Mouse (Mus musculus) macrophage (primary cell): ENCODE measurements around the gene Slc2a4. TPM values are rescaled to one million over a fixed set of nuclear protein-coding genes. Genes with fewer than 3 reads are reported as not detected.

Source experiments
- H3K27ac ChIP-seq: fragments of 350-480 bp; formaldehyde crosslinking; 2 replicates; pipeline ENCODE4 v1.9.0; 2021
- H3K36me3 ChIP-seq: fragments of 350-480 bp; formaldehyde crosslinking; 2 replicates; pipeline ENCODE4 v1.9.0; 2021; ENCODE audit errors: inconsistent target
- H3K4me3 ChIP-seq: fragments of 350-480 bp; formaldehyde crosslinking; 2 replicates; pipeline ENCODE4 v1.9.0; 2021; ENCODE audit errors: inconsistent target
- H3K79me2 ChIP-seq: fragments of 350-480 bp; formaldehyde crosslinking; 2 replicates; pipeline ENCODE4 v1.9.0; 2021; ENCODE audit errors: inconsistent target
- WGBS: methylation state at CpG from one replicate; pipeline ENCODE4 v1.1.7; 2026; ENCODE audit warnings: inconsistent platforms; ENCODE audit not compliant: missing documents; 5-methylcytosine and 5-hydroxymethylcytosine counted together
- polyA plus RNA-seq: library from polyadenylated mRNA; stranded (reverse); fragments of 250-400 nt; gene quantifications from 3 replicates; pipeline ENCODE4 v1.2.4, GENCODE M21; 2018; ENCODE audit warnings: inconsistent platforms

Gene Slc2a4
- polyA plus RNA-seq, 1 experiment from 2014 or later: 0.13 TPM

DNA sequence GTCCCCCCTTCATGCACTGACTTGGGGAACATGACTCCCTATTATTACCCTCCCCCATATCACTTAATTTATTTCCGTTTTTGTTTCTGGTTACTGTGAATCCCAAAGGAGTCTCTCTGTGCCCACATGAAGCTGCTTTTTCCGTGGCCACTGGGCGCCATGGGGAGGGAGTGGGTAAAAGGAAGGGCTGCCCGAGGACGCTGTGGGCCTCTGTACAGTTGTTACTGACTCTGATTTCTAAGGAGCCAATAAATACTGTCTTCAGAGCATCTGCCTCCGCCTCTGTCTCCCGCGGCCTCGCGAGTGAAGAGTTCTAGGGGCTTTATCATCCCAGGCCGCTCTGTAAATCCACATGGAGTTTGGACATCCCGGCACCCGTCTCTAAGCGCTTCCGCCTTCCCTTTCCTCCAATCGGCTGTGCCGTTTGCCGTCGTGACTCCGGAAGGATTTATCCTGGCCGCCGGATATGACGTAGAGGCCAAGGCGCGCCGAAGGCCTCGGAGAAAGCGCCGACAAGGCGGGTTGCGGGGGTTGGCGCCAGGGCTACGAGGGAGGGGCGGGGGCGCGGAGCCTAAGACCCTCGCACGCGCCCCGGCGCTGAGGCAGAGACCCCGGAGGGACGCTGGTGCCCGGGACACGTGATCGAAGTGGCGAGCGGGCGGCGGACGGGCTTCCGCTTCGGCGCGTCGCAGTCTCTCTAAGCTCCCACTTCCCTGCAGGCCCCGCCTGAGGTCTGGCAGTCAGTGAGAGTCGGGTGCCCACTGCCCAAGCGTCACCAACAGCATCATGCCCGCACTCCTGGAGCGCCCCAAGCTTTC is 34.2 kb downstream of the Slc2a4 start, which contains the start of gene Gps2:
Gene Gps2 (plus strand): TSS at position 335 of the 818 bp plus-strand sequence.
- H3K4me3 ChIP-seq: peak within 1 kb of the TSS; percentile 54
- peak within 1 kb of the TSS; percentile 45 for H3K27ac ChIP-seq
- peaks cover 46% of the 10 kb centered on the region for H3K79me2 ChIP-seq
- under 1% methylated on average over 49 of the region's 61 CpGs for WGBS
- H3K36me3 ChIP-seq: peaks cover 68% of the 10 kb centered on the region

DNA sequence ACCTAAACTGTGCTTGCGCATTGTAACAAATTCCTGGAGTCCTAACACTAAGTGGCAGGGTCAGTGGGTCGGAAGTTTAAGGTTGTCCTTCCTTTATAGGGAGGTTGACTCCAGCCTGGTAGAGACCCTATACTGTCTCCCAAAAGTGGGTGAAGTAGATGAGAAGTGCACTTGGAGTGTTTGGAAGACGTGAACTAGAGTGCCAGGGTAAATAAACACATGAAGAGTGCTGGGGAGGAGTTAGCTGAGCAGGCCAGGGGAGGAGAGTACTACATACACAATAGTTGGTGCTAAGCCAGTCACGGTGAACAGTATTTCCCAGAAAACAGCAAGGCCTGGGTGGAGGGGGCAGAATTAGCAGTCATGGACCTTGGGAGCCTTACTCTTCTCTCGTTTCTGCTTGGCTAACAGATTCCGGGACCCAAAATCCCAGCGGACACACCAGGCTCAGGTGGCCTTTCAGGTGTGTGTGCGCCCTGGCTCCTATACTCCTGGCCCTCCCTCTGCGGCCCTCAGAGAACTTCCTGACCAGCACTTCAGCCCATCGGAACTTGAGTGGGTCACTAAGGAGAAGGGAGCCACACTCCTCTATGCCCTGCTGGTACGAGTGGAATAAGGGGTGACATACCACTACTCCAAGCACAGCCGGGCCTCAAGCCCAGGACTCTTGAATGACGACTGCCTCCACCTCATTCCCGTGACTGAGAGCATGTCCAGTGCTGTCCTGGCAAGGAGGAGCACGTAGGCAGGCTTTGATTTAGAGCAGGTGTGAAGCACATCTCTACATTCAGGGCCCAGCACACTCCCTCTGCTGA is 35.1 kb downstream of the Slc2a4 start:
- Histone ChIP-seq H3K79me2 (peaks cover 38% of the 10 kb centered on the region), H3K27ac (peak overlapping the region; percentile 45), H3K4me3 (peak overlapping the region; percentile 54), H3K36me3 (peaks cover 68% of the 10 kb centered on the region)
- WGBS: 85% methylated on average over 15 of the region's 15 CpGs

DNA sequence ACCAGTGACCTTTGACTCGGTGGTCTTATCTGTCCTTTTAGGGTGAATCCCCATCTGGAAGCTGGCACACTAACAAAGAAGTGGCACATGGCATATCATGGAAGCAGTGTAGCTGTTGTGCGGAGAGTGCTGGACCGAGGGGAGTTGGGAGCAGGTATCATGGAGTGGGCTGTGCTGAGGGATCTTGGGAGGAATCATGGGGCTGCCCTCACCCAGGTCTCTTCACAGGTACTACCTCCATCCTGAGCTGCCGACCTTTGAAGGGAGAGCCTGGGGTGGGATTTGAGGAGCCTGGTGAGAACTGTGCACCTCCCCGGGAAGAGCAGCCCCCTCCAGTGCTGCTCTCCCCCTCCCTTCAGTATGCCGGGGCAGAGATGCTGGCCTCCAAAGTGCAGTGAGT is 36.3 kb downstream of the Slc2a4 start:
- Histone ChIP-seq H3K27ac (no peak overlapping the region), H3K4me3 (no peak overlapping the region), H3K36me3 (peaks cover 70% of the 10 kb centered on the region), H3K79me2 (peaks cover 26% of the 10 kb centered on the region)
- 96% methylated on average over 6 of the region's 6 CpGs for WGBS

DNA sequence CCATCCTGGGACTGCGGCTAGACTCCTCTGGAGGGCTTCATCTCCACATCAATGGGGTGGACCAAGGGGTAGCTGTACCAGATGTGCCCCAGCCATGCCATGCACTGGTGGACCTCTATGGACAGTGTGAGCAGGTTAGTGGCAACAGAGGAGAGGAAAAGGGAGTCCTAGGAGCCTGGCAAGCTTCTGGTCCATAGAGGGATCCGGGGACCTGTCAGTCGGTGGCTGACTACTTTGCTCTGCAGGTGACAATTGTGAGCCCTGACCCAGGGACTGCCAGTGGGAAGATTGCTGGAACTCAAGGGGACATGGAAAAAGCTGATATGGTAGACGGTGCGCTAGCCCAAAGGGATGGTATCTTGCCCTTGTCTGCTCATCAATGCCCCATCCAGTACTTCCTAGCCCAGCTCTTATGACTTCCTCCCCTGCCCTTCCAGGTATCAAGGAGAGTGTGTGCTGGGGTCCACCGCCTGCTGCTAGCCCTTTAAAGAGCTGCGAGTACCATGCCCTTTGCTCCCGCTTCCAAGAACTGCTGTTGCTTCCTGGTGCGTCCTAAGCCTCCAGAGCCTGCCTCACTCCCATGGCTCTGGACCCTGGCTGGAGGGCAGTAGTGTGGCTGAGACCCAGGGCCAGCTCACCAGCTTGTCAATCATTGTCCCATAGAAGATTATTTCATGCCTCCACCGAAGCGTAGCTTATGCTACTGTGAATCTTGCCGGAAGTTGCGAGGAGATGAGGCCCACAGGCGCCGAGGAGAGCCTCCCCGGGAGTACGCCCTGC is 37.0 kb downstream of the Slc2a4 start:
- Histone ChIP-seq H3K4me3 (no peak overlapping the region), H3K79me2 (peaks cover 18% of the 10 kb centered on the region), H3K36me3 (peaks cover 70% of the 10 kb centered on the region), H3K27ac (no peak overlapping the region)
- 94% methylated on average over 17 of the region's 17 CpGs for WGBS

DNA sequence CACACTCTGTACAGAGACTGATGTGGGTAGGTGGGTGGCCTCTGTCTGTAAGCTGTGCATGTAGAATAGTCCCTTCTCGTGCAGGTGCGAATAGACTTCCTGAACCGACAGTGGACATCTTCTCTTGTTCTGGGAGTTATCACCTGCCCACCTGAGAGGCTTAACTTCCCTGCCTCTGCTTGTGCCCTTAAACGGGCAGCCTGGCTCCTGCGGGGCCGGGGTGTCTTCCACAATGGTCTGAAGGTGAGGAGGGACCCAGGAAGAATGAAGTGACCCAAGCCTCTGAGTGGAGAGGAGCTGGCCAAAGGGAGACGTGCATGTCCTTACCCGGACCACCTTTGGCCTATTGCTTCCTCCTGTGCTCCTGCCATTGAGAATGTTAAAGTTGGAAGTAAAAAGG is 37.8 kb downstream of the Slc2a4 start:
- Histone ChIP-seq H3K4me3 (no peak overlapping the region), H3K27ac (no peak overlapping the region), H3K36me3 (peaks cover 72% of the 10 kb centered on the region), H3K79me2 (peaks cover 10% of the 10 kb centered on the region)
- WGBS: 89% methylated on average over 8 of the region's 8 CpGs

DNA sequence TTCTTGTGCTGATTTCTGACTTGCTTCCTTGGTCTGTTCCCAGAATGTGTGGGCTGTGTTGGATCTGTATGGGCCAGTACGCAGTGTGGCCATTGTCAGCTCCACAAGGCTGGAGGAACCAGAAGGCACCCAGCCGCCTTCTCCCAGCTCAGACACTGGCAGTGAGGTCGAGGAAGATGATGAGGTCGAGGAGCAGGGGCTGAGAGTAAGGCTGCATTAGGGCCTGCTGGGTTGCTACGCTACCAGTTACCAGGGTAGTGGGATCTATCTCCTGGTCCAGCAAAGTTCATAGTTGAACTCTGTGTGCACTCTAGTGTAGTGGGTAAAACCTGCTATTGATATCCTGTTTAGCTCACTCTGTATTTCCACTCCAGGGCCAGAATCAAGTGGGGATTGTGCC is 38.8 kb downstream of the Slc2a4 start:
- 97% methylated on average over 5 of the region's 5 CpGs for WGBS
- Histone ChIP-seq H3K27ac (no peak overlapping the region), H3K36me3 (peaks cover 82% of the 10 kb centered on the region), H3K79me2 (peaks cover under 1% of the 10 kb centered on the region; the same call in 1 of the 2 replicates), H3K4me3 (no peak overlapping the region)

DNA sequence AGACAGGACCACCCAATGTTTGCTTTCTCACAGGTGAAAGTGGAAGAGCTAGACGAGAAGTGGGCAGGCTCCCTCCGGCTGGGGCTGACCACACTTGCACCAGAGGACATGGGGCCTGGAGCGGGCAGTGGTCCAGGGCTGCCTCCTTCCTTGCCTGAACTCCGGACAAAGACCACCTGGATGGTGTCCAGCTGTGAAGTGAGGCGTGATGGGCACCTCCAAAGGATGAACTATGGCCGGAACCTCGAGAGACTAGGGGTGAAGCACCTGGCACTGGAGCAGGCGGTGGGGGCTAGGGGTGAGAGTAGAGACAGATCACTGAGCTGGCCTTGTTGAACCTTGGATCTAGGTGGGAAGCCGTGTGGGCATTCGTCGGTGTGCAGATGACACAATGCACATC is 39.3 kb downstream of the Slc2a4 start:
- H3K36me3 ChIP-seq: peaks cover 87% of the 10 kb centered on the region

DNA sequence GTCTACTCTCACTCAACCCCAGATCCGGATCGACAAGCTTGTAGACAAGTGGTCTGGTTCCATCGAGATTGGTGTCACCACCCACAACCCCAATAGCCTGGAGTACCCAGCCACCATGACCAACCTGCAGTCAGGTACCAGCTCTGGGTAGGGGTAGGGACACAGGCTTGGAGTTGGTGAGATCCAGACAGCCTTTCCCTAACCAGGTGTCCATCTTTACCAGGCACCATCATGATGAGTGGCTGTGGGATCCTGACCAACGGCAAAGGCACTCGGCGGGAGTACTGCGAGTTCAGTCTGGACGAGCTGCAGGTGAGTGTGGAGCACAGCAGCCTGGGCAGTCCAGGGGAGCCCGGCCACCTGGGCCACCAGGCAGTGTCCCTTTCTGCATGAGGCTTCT is 43.7 kb downstream of the Slc2a4 start:
- WGBS: 92% methylated on average over 9 of the region's 9 CpGs
- Histone ChIP-seq H3K27ac (no peak overlapping the region), H3K4me3 (no peak overlapping the region), H3K79me2 (no peaks in the 10 kb centered on the region; the same call in 1 of the 2 replicates), H3K36me3 (peaks cover 57% of the 10 kb centered on the region)

More for the DNA sequence above, 39.3 kb downstream of the Slc2a4 start:
- Histone ChIP-seq H3K27ac (no peak overlapping the region), H3K79me2 (no peaks in the 10 kb centered on the region), H3K4me3 (no peak overlapping the region)
- 94% methylated on average over 11 of the region's 11 CpGs for WGBS

DNA sequence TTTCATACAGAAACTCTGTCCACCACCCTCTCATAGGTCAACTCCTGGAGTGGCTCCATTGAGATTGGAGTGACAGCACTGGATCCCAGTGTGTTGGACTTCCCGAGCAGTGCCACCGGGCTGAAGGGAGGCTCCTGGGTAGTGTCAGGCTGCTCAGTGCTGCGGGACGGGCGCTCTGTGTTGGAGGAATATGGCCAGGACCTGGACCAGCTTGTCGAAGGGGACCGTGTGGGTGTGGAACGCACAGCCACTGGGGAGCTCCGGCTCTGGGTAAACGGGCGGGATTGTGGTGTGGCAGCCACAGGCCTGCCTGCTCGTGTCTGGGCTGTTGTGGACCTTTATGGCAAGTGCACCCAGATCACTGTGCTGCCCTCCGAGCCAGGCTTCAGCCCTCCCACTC is 45.0 kb downstream of the Slc2a4 start:
- H3K27ac ChIP-seq: no peak overlapping the region
- peak overlapping the region; percentile 57; the same call in 1 of the 2 replicates for H3K4me3 ChIP-seq

DNA sequence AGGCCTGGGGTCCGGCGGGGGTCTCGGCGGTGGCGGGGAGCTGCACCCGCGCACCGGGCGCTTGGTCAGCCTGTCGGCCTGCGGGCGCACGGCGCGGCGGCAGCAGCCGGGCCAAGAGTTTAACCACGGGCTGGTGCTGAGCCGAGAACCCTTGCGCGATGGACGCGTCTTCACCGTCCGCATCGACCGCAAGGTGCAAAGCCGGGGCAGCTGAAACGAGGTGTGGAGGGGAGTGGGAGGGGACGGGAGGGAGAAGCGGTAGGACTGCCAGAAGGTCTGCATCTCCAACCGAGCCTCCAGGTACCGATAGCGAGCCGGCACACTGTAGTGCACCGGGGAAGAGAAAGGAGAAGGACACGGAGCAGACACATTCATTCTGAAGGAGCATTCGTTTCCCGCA is 46.0 kb downstream of the Slc2a4 start:
- WGBS: 2% methylated on average over 38 of the region's 39 CpGs
- H3K79me2 ChIP-seq: no peaks in the 10 kb centered on the region; the same call in 1 of the 2 replicates
- peak overlapping the region; percentile 57 for H3K4me3 ChIP-seq
- H3K36me3 ChIP-seq: peaks cover 34% of the 10 kb centered on the region
- no peak overlapping the region for H3K27ac ChIP-seq

More for the DNA sequence above, 45.0 kb downstream of the Slc2a4 start:
- H3K36me3 ChIP-seq: peaks cover 44% of the 10 kb centered on the region
- no peaks in the 10 kb centered on the region; the same call in 1 of the 2 replicates for H3K79me2 ChIP-seq
- 98% methylated on average over 9 of the region's 13 CpGs for WGBS

DNA sequence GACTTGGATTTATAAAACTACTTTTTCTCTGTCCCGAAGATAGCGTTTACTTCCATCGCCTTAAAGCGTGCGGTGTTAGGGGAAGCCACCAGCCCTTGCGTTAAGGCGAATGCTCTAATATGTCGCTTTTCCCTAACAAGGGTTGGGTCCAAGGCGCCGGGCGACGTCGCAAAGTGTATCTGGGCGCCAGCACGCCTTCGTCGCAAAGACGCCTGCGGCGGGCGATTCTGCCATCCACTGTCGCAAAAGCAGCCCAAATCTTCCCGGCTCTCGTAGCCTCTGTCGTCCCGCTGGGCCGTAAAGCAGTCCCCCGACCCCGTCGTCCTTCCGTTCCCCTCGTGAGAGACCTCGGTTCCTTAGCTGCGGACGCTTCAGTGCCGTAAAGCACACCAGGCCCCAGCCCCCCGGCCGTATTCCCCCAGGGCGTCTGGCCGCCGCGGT is 46.6 kb downstream of the Slc2a4 start:
- 1% methylated on average over 35 of the region's 42 CpGs for WGBS
- H3K36me3 ChIP-seq: peaks cover 28% of the 10 kb centered on the region
- H3K27ac ChIP-seq: peak overlapping the region; percentile 87
- H3K79me2 ChIP-seq: no peaks in the 10 kb centered on the region; the same call in 1 of the 2 replicates
- H3K4me3 ChIP-seq: peak overlapping the region; percentile 69

DNA sequence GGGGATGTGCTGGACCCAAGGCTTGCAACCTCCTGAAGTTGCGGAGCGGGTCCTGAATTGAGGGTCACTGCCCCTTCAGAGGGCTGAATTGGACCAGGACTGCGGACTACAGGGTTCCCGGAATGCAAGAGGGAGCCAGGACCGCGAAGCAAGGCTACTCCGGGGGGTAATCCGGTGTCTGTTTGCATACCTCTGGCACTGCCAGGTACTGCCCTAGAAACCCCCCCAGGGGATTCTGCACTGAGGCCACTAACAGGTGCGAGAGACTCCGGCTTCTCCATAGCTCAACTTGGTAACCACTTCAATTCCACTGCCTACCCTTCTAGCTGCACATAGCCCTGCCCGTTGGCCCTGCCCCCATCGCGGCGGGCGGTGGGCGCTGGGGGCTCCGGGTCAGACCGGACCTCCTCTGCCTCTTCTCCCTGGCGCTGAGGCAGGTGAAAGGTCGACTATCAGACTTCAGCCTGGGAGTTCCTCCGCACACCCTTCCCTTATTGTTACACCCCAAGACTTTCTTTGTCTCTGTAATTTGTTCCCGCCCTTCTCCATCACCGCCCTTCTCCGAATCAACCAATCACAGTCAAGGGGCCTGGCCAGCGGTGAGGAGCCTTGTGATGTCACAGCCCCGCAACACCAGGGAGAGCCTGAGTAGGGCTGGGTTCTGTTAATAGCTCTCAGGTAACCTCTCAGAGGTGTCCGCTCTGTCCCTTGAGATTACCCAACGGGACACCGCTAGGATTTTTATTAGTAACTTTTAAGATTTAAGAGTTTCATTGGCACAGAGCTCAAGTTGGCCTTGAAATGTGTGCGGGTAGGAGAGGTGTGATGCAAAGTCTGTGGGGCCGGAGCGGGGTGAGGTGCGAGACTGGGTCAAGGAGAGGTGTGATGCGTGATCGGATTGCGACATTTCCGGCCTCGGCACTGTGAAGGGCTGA is 47.2 kb downstream of the Slc2a4 start, which contains the start of the genes 2810408A11Rik and Neurl4:
Gene 2810408A11Rik (minus strand): TSS at position 517 of the 935 bp plus-strand sequence.
Gene Neurl4 (plus strand): TSS at position 602 of the 935 bp plus-strand sequence.
- Histone ChIP-seq H3K4me3 (peak within 1 kb of the TSS; percentile 69), H3K27ac (peak within 1 kb of the TSS; percentile 87), H3K36me3 (peaks cover 22% of the 10 kb centered on the region), H3K79me2 (no peaks in the 10 kb centered on the region; the same call in 1 of the 2 replicates)
- WGBS: under 1% methylated on average over 38 of the region's 38 CpGs

DNA sequence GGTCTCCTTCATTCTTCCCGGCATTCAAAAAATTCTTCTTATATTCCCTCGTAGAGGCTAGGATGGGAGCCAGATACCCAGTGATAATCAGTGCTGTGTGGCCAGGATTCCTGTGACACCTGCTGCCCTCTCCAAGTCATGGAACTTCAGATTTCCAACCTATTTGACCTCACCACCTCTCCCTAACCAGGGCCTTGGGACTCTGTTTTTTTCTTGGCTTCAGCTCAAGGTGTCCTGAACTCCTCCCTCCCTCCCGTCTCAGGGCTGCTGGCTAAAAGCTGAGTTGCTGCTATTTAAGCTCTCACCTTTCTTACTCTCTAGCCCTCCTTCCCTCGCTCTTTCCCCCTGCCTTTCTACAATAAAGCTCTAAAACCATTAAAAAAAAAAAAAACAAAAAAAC is 48.1 kb downstream of the Slc2a4 start:
- H3K4me3 ChIP-seq: no peak overlapping the region
- H3K27ac ChIP-seq: no peak overlapping the region
- no peaks in the 10 kb centered on the region; the same call in 1 of the 2 replicates for H3K79me2 ChIP-seq
- H3K36me3 ChIP-seq: peaks cover 14% of the 10 kb centered on the region
- 46% methylated on average over 2 of the region's 4 CpGs for WGBS
